In the genomic region with DNA sequence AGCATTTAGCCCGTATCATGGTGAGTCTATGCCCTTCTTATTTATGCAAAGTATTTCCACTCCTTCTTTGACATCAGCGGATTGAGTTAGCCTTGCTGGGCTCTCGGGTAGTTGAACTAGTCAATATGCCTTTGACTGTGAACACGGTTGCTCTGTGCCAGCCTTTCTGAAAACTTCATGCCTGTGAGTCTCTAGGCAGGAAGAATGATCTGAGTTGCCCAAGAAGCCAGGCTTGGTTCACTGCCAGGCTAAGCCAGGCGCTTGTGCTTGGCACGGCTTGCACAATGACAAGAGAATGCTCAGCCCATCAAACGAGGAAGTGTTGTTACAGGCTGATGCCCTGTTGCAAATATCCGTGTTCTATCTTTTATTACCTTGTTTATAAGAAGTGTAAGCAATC, we compare ENCODE assay signal across 10 mouse cellular contexts.
DNase-seq lines count a peak whose midpoint lies in the region; ATAC-seq lines count a peak whose summit lies in the region.
"Had no signal": no experiment of that assay in that cellular context is flagged by ENCODE, and none has a peak within 500 bp of the region (broad histone marks: within the 10 kb centered on the region; RNA-seq: fewer than 3 reads in every experiment).

No protein-coding gene starts in this region.

- H3K27me3 ChIP-seq in forebrain, embryonic 13.5 days: no peaks in the 10 kb centered on the region
- H3K27me3 ChIP-seq in forebrain, embryonic 11.5 days (ENCODE audit: control insufficient read depth, insufficient read depth, low read length): no peaks in the 10 kb centered on the region
- H3K27me3 ChIP-seq: midbrain, embryonic 12.5 days had no signal

- ATAC-seq in forebrain, embryonic 13.5 days: peak; percentile 59; the same call in 1 of the 2 replicates
- no peak for ATAC-seq in forebrain, embryonic 11.5 days (replicated peaks; ENCODE audit: low FRiP score)
- ATAC-seq in megakaryocyte, adult 5-6 weeks (ENCODE audit: poor library complexity, severe bottlenecking): peak; percentile 95
- ATAC-seq in megakaryocyte-erythroid progenitor cell, adult 5-6 weeks (replicated peaks; ENCODE audit: low FRiP score, low TSS enrichment, poor library complexity, severe bottlenecking): no peak

- H3K9ac ChIP-seq in forebrain, embryonic 13.5 days: no peak overlapping the region
- no peak overlapping the region for H3K9ac ChIP-seq in forebrain, embryonic 11.5 days (ENCODE audit: low read length)
- H3K9ac ChIP-seq: midbrain, embryonic 12.5 days had no signal

- intact Hi-C loops in left cerebral cortex, postnatal 4 days (cut with DNase I): no loop called here

- peaks cover 28% of the 10 kb centered on the region for H3K4me1 ChIP-seq in forebrain, embryonic 13.5 days
- H3K4me1 ChIP-seq in forebrain, embryonic 11.5 days (replicated peaks; ENCODE audit: control insufficient read depth, insufficient read depth, low read length): peaks cover 2% of the 10 kb centered on the region; the same call in 1 of the 2 replicates

- H3K9me3 ChIP-seq in forebrain, embryonic 13.5 days (replicated peaks): no peaks in the 10 kb centered on the region
- no peaks in the 10 kb centered on the region for H3K9me3 ChIP-seq in forebrain, embryonic 11.5 days (ENCODE audit: control insufficient read depth, low read length)
- H3K9me3 ChIP-seq: midbrain, embryonic 12.5 days had no signal

- no peak overlapping the region for H3K27ac ChIP-seq in forebrain, embryonic 13.5 days
- H3K27ac ChIP-seq in forebrain, embryonic 11.5 days (ENCODE audit: low read depth, low read length): no peak overlapping the region
- H3K27ac ChIP-seq: kidney, postnatal 0 days; midbrain, embryonic 12.5 days had no signal

- no peak overlapping the region for H3K4me3 ChIP-seq in forebrain, embryonic 13.5 days
- no peak overlapping the region for H3K4me3 ChIP-seq in forebrain, embryonic 11.5 days (ENCODE audit: low read depth, low read length)
- H3K4me3 ChIP-seq: midbrain, embryonic 12.5 days had no signal

- 45% methylated on average over 8 of the region's 8 CpGs for WGBS in forebrain, embryonic 13.5 days
- 86% methylated on average over 8 of the region's 8 CpGs for WGBS in forebrain, embryonic 11.5 days

- no peak for DNase-seq in forebrain, embryonic 11.5 days (ENCODE audit: low spot score)
- DNase-seq in left cerebral cortex, postnatal 4 days: peak; percentile 86
- no peak for DNase-seq in left cerebral cortex, adult 11 months (ENCODE audit: low spot score)
- DNase-seq in cerebellum, postnatal 36 days: peak; percentile 64 to 72
- DNase-seq in testis, postnatal 14 days (ENCODE audit: low spot score): no peak

- no peak overlapping the region for H3K4me2 ChIP-seq in forebrain, embryonic 13.5 days
- H3K4me2 ChIP-seq in forebrain, embryonic 11.5 days (ENCODE audit: low read depth, low read length, severe bottlenecking): no peak overlapping the region
- H3K4me2 ChIP-seq: midbrain, embryonic 12.5 days had no signal

- no peaks in the 10 kb centered on the region for H3K36me3 ChIP-seq in forebrain, embryonic 13.5 days (ENCODE audit: poor library complexity, severe bottlenecking)
- no peaks in the 10 kb centered on the region for H3K36me3 ChIP-seq in forebrain, embryonic 11.5 days (ENCODE audit: control insufficient read depth, insufficient read depth, low read length)
- H3K36me3 ChIP-seq: midbrain, embryonic 12.5 days had no signal

Comparison
In these comparisons a context has a peak if more than half of its experiments do, and no peak if none do; other contexts are left out.
1. ATAC-seq: peak in forebrain, embryonic 13.5 days (single experiment) and megakaryocyte, adult 5-6 weeks (single experiment); none in forebrain, embryonic 11.5 days (single experiment) and megakaryocyte-erythroid progenitor cell, adult 5-6 weeks (single experiment).
2. DNase-seq: peak in left cerebral cortex, postnatal 4 days (single experiment) and cerebellum, postnatal 36 days (2 of 2); none in forebrain, embryonic 11.5 days (single experiment), left cerebral cortex, adult 11 months (single experiment) and testis, postnatal 14 days (single experiment).